Mouse (Mus musculus) bone marrow, adult 2 months (tissue): ENCODE results near the gene Lzic. TPM values are rescaled to one million over a fixed set of nuclear protein-coding genes. Genes with fewer than 3 reads are reported as not detected.
A peak's percentile ranks its signal among the peaks of the same experiment; 100 is the strongest.

Experiments
- H3K27ac ChIP-seq: fragments of 200-500 bp; 2 replicates; pipeline ENCODE4 v1.5.1; 2012; ENCODE audit warnings: low read depth, mild to moderate bottlenecking, control low read depth, inconsistent platforms, low read length; ENCODE audit not compliant: control insufficient read depth, poor library complexity, insufficient read depth
- H3K4me1 ChIP-seq: fragments of 200-500 bp; 2 replicates; pipeline ENCODE4 v1.6.1; 2011; ENCODE audit warnings: low read length; ENCODE audit not compliant: control insufficient read depth, insufficient read depth
- H3K4me3 ChIP-seq: fragments of 200-500 bp; replicated peaks from 2 replicates; pipeline ENCODE3; 2011; ENCODE audit warnings: mild to moderate bottlenecking, low read depth, low read length, control low read depth; ENCODE audit not compliant: control insufficient read depth
- CTCF ChIP-seq: fragments of 200-500 bp; IDR thresholded peaks from 2 replicates; pipeline ENCODE4 v1.5.1; 2011; ENCODE audit warnings: low read length, control low read depth; ENCODE audit not compliant: control insufficient read depth, insufficient read depth
- POLR2A ChIP-seq: fragments of 200-500 bp; IDR thresholded peaks from 2 replicates; pipeline ENCODE4 v1.6.1; 2011; ENCODE audit warnings: low read depth, mild to moderate bottlenecking, control low read depth, low read length, borderline replicate concordance; ENCODE audit not compliant: control insufficient read depth
- WGBS: fragments of 180-500 bp; shearing (Covaris S2); methylation state at CpG from one replicate; pipeline ENCODE4 v1.1.7; 2018; 5-methylcytosine and 5-hydroxymethylcytosine counted together
- polyA plus RNA-seq: library from polyadenylated mRNA; stranded (reverse); fragments of >200 nt; gene quantifications from 2 replicates; pipeline ENCODE4 v1.2.4, GENCODE M21; 2011; ENCODE audit warnings: low replicate concordance; ENCODE audit not compliant: missing spikeins, insufficient read depth, insufficient read length

The Lzic gene
- polyA plus RNA-seq, 1 experiment, result 14.5 TPM

- Histone ChIP-seq H3K4me3 (no peak overlapping the region), H3K27ac (no peak overlapping the region), H3K4me1 (no peaks in the 10 kb centered on the region)
- WGBS, result 20% methylated on average over 6 of the region's 6 CpGs
- TF ChIP-seq CTCF, result no peak
- TF ChIP-seq POLR2A, result no peak
These were observed 26.2 kb downstream of the Lzic start for GRCm38 (mm10) chr4:149511221-149511646.

GRCm38 (mm10) chr4:149512072-149512471 lies 27.0 kb downstream of the Lzic start:
- WGBS, result 84% methylated on average over 7 of the region's 7 CpGs
- H3K4me3 ChIP-seq, result no peak overlapping the region
- no peaks in the 10 kb centered on the region for H3K4me1 ChIP-seq
- no peak overlapping the region for H3K27ac ChIP-seq
- TF ChIP-seq CTCF (no peak), POLR2A (no peak)

- TF ChIP-seq POLR2A (no peak), CTCF (no peak)
- H3K27ac ChIP-seq, result no peak overlapping the region
- H3K4me1 ChIP-seq, result peaks cover 1% of the 10 kb centered on the region; the same call in 1 of the 2 replicates
- WGBS, result 87% methylated on average over 5 of the region's 5 CpGs
- no peak overlapping the region for H3K4me3 ChIP-seq
These were observed 30.7 kb downstream of the Lzic start for GRCm38 (mm10) chr4:149515706-149516105.

- H3K4me1 ChIP-seq, result peaks cover 1% of the 10 kb centered on the region; the same call in 1 of the 2 replicates
- H3K27ac ChIP-seq, result no peak within 1 kb of the TSS; the same call in 1 of the 2 replicates
- TF ChIP-seq CTCF (no peak), POLR2A (peak; percentile 7; the same call in 1 of the 2 replicates)
- under 1% methylated on average over 45 of the region's 46 CpGs for WGBS
- peak within 1 kb of the TSS; percentile 30 for H3K4me3 ChIP-seq
These were observed 32.9 kb downstream of the Lzic start, which contains the start of gene Ctnnbip1 for GRCm38 (mm10) chr4:149517868-149518340. Gene Ctnnbip1, plus strand, starts transcription at chr4:149518236.

- H3K4me1 ChIP-seq, result peaks cover 1% of the 10 kb centered on the region; the same call in 1 of the 2 replicates
- no peak for TF ChIP-seq POLR2A
- no peak for TF ChIP-seq CTCF
- H3K4me3 ChIP-seq, result peak overlapping the region; percentile 24
- H3K27ac ChIP-seq, result no peak overlapping the region; the same call in 1 of the 2 replicates
- 7% methylated on average over 52 of the region's 52 CpGs for WGBS
These were observed 33.6 kb downstream of the Lzic start for GRCm38 (mm10) chr4:149518351-149519220.

- WGBS, result 83% methylated on average over 10 of the region's 10 CpGs
- TF ChIP-seq POLR2A (no peak), CTCF (no peak)
- peaks cover 1% of the 10 kb centered on the region; the same call in 1 of the 2 replicates for H3K4me1 ChIP-seq
- H3K4me3 ChIP-seq, result no peak overlapping the region
- no peak overlapping the region for H3K27ac ChIP-seq
These were observed 36.2 kb downstream of the Lzic start for GRCm38 (mm10) chr4:149521258-149521657.

GRCm38 (mm10) chr4:149523961-149524360 lies 38.9 kb downstream of the Lzic start:
- Histone ChIP-seq H3K4me1 (no peaks in the 10 kb centered on the region; the same call in 1 of the 2 replicates), H3K27ac (no peak overlapping the region), H3K4me3 (no peak overlapping the region)
- WGBS, result 86% methylated on average over 6 of the region's 6 CpGs
- TF ChIP-seq POLR2A (no peak), CTCF (no peak)

- H3K4me3 ChIP-seq, result no peak overlapping the region
- TF ChIP-seq CTCF, result no peak
- no peak for TF ChIP-seq POLR2A
- WGBS, result 78% methylated on average over 4 of the region's 4 CpGs
- H3K4me1 ChIP-seq, result no peaks in the 10 kb centered on the region; the same call in 1 of the 2 replicates
- H3K27ac ChIP-seq, result no peak overlapping the region
These were observed 40.1 kb downstream of the Lzic start for GRCm38 (mm10) chr4:149525170-149525569.
